Mouse (Mus musculus) thymus, adult 2 months (tissue): ENCODE results near the gene Lbhd2.

Experiments used
- CTCF ChIP-seq: fragments of 200-500 bp; IDR thresholded peaks from 2 replicates; pipeline ENCODE4 v1.5.1; 2012; ENCODE audit warnings: mild to moderate bottlenecking, control low read depth, low read length, moderate library complexity, borderline replicate concordance; ENCODE audit not compliant: control insufficient read depth, poor library complexity, insufficient read depth; ENCODE audit errors: extremely low read depth
- POLR2A ChIP-seq: fragments of 200-500 bp; IDR thresholded peaks from 2 replicates; pipeline ENCODE4 v1.6.1; 2012; ENCODE audit warnings: mild to moderate bottlenecking, low read length, control low read depth, moderate library complexity; ENCODE audit not compliant: control insufficient read depth, poor library complexity, insufficient read depth; ENCODE audit errors: extremely low read depth

DNA sequence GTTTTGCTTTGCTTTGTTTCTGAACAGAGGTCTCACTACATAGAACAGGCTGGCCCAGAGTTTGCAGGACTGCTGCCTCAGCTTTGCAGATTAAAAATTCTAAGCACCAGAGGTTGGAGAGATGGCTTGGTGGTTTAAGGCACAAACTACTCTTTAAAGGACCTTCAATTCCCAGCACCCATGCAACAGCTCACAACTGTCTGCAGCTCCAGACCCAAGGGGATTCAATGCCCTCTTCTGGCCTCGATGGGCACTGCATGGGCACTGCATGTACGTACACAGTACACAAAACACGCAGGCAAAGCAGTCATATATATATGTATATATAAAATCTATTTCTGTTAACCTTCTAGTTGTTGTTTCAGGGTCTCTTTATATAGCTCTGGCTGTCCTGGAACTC, 42.4 kb upstream of the Lbhd2 start:
- TF ChIP-seq POLR2A (no peak), CTCF (no peak)
